Comparison of ENCODE assay signal across 9 mouse cellular contexts in genomic region chr2:91068162-91068871, GRCm38 (mm10). TPM values are rescaled to one million over a fixed set of nuclear protein-coding genes. Genes with fewer than 3 reads are reported as not detected.
A peak's percentile ranks its signal among the peaks of the same experiment; 100 is the strongest.
DNase-seq lines count a peak whose midpoint lies in the region; ATAC-seq and TF ChIP-seq lines count a peak whose summit lies in the region.
"Had no signal": no experiment of that assay in that cellular context is flagged by ENCODE, and none has a peak within 500 bp of the region (broad histone marks: within the 10 kb centered on the region; RNA-seq: fewer than 3 reads in every experiment).

No protein-coding gene starts in this region.

- no peak for ATAC-seq in hindbrain, embryonic 11.5 days (ENCODE audit: low FRiP score)
- ATAC-seq in embryonic facial prominence, embryonic 12.5 days (ENCODE audit: insufficient number of reproducible peaks, insufficient read depth, low FRiP score, low TSS enrichment): no peak
- no peak for ATAC-seq in hindbrain, postnatal 0 days
- ATAC-seq in midbrain, embryonic 13.5 days: no peak

- WGBS in hindbrain, embryonic 10.5 days: 55% methylated on average over 13 of the region's 13 CpGs
- WGBS in hindbrain, embryonic 11.5 days: 60% methylated on average over 13 of the region's 13 CpGs
- 55% methylated on average over 13 of the region's 13 CpGs for WGBS in embryonic facial prominence, embryonic 12.5 days
- 55% methylated on average over 13 of the region's 13 CpGs for WGBS in hindbrain, postnatal 0 days
- 61% methylated on average over 13 of the region's 13 CpGs for WGBS in midbrain, embryonic 13.5 days

- H3K9me3 ChIP-seq in hindbrain, embryonic 10.5 days: no peaks in the 10 kb centered on the region
- no peaks in the 10 kb centered on the region for H3K9me3 ChIP-seq in hindbrain, embryonic 11.5 days (ENCODE audit: control insufficient read depth, low read length)
- no peaks in the 10 kb centered on the region for H3K9me3 ChIP-seq in embryonic facial prominence, embryonic 12.5 days
- no peaks in the 10 kb centered on the region for H3K9me3 ChIP-seq in hindbrain, postnatal 0 days (ENCODE audit: low read length)
- H3K9me3 ChIP-seq in midbrain, embryonic 13.5 days: no peaks in the 10 kb centered on the region

- no peak for DNase-seq in hindbrain, embryonic 10.5 days (ENCODE audit: low spot score)
- DNase-seq in hindbrain, embryonic 11.5 days (ENCODE audit: low spot score): no peak
- no peak for DNase-seq in hindbrain, postnatal 0 days (ENCODE audit: low spot score)
- DNase-seq in gastrocnemius, adult 18-20 months (ENCODE audit: low spot score): no peak
- no peak for DNase-seq in ovary, adult 18-20 months (ENCODE audit: low spot score)
- no peak for DNase-seq in left cerebral cortex, postnatal 14 days (ENCODE audit: low spot score in 2 of 2)

- no peak overlapping the region; the same call in 1 of the 2 replicates for H3K4me2 ChIP-seq in hindbrain, embryonic 11.5 days (replicated peaks; ENCODE audit: low read depth, low read length)
- H3K4me2 ChIP-seq in embryonic facial prominence, embryonic 12.5 days (replicated peaks): peak overlapping the region; percentile 94
- peak overlapping the region; percentile 67 for H3K4me2 ChIP-seq in hindbrain, postnatal 0 days (ENCODE audit: low read depth, low read length)
- peak overlapping the region; percentile 76 for H3K4me2 ChIP-seq in midbrain, embryonic 13.5 days (replicated peaks)

- H3K27me3 ChIP-seq in hindbrain, embryonic 10.5 days (ENCODE audit: insufficient read depth, poor library complexity, severe bottlenecking): no peaks in the 10 kb centered on the region
- no peaks in the 10 kb centered on the region for H3K27me3 ChIP-seq in hindbrain, embryonic 11.5 days (ENCODE audit: control insufficient read depth, insufficient read depth, low read length)
- H3K27me3 ChIP-seq in embryonic facial prominence, embryonic 12.5 days: no peaks in the 10 kb centered on the region
- no peaks in the 10 kb centered on the region for H3K27me3 ChIP-seq in hindbrain, postnatal 0 days (ENCODE audit: insufficient read depth, low read length)
- no peaks in the 10 kb centered on the region for H3K27me3 ChIP-seq in midbrain, embryonic 13.5 days

- peak overlapping the region; percentile 5; the same call in 1 of the 2 replicates for H3K27ac ChIP-seq in hindbrain, embryonic 10.5 days
- no peak overlapping the region for H3K27ac ChIP-seq in hindbrain, embryonic 11.5 days (ENCODE audit: low read depth, low read length)
- no peak overlapping the region for H3K27ac ChIP-seq in embryonic facial prominence, embryonic 12.5 days
- H3K27ac ChIP-seq in hindbrain, postnatal 0 days: no peak overlapping the region
- H3K27ac ChIP-seq in midbrain, embryonic 13.5 days: no peak overlapping the region

- H3K9ac ChIP-seq in hindbrain, embryonic 11.5 days (ENCODE audit: low read depth, low read length): no peak overlapping the region
- H3K9ac ChIP-seq in embryonic facial prominence, embryonic 12.5 days: peak overlapping the region; percentile 66
- H3K9ac ChIP-seq in hindbrain, postnatal 0 days (replicated peaks; ENCODE audit: low read length): peak overlapping the region; percentile 72
- H3K9ac ChIP-seq in midbrain, embryonic 13.5 days (replicated peaks): peak overlapping the region; percentile 84

- intact Hi-C loops in left cerebral cortex, postnatal 14 days (cut with DNase I): no loop called here

- peaks cover 45% of the 10 kb centered on the region for H3K4me1 ChIP-seq in hindbrain, embryonic 10.5 days (replicated peaks)
- peaks cover 2% of the 10 kb centered on the region; the same call in 1 of the 2 replicates for H3K4me1 ChIP-seq in hindbrain, embryonic 11.5 days (replicated peaks; ENCODE audit: control insufficient read depth, insufficient read depth, low read length)
- H3K4me1 ChIP-seq in embryonic facial prominence, embryonic 12.5 days: peaks cover 15% of the 10 kb centered on the region
- peaks cover 20% of the 10 kb centered on the region for H3K4me1 ChIP-seq in hindbrain, postnatal 0 days (ENCODE audit: insufficient read depth, low read length)
- peaks cover 28% of the 10 kb centered on the region for H3K4me1 ChIP-seq in midbrain, embryonic 13.5 days (replicated peaks)

- H3K4me3 ChIP-seq in hindbrain, embryonic 10.5 days: peak overlapping the region; percentile 77; the same call in 1 of the 2 replicates
- H3K4me3 ChIP-seq in hindbrain, embryonic 11.5 days (ENCODE audit: low read depth, low read length): no peak overlapping the region
- H3K4me3 ChIP-seq in embryonic facial prominence, embryonic 12.5 days: peak overlapping the region; percentile 62; the same call in 1 of the 2 replicates
- H3K4me3 ChIP-seq in hindbrain, postnatal 0 days (ENCODE audit: low read length): peak overlapping the region; percentile 70
- peak overlapping the region; percentile 71 for H3K4me3 ChIP-seq in midbrain, embryonic 13.5 days (replicated peaks)

- TF ChIP-seq CTCF in hindbrain, postnatal 0 days (IDR thresholded peaks at IDR 0.05; ENCODE audit: low read depth): no peak

- H3K36me3 ChIP-seq in hindbrain, embryonic 10.5 days: peaks cover 39% of the 10 kb centered on the region
- peaks cover 6% of the 10 kb centered on the region; the same call in 1 of the 2 replicates for H3K36me3 ChIP-seq in hindbrain, embryonic 11.5 days (ENCODE audit: control insufficient read depth, insufficient read depth, low read length)
- H3K36me3 ChIP-seq in embryonic facial prominence, embryonic 12.5 days: peaks cover 34% of the 10 kb centered on the region
- H3K36me3 ChIP-seq in hindbrain, postnatal 0 days (ENCODE audit: insufficient read depth, low read length): peaks cover 10% of the 10 kb centered on the region
- peaks cover 45% of the 10 kb centered on the region for H3K36me3 ChIP-seq in midbrain, embryonic 13.5 days

RNA-seq across cellular contexts. Expression of gene Slc39a13, which starts 1.9 kb away (rescaled TPM):
- 21.3 and 25.8 TPM in 2 replicates for polyA plus RNA-seq in hindbrain, embryonic 10.5 days (2016; fragmentation: Nextera tagmentation; extraction: Ambion mirVana)
- 16.4 and 17.9 TPM in 2 replicates for polyA plus RNA-seq in hindbrain, embryonic 11.5 days (2014; fragmentation: Nextera tagmentation; extraction: Ambion mirVana)
- polyA plus RNA-seq in embryonic facial prominence, embryonic 12.5 days (2016; fragmentation: Nextera tagmentation; extraction: Ambion mirVana): 41.9 and 44.9 TPM in 2 replicates
- total RNA-seq in hindbrain, postnatal 0 days (2014; rRNA removed): 37.1 and 42.7 TPM in 2 replicates
- 22.6 and 24.4 TPM in 2 replicates for polyA plus RNA-seq in hindbrain, postnatal 0 days (2015; fragmentation: Nextera tagmentation; extraction: Ambion mirVana)
- polyA plus RNA-seq in midbrain, embryonic 13.5 days (2015; fragmentation: Nextera tagmentation; extraction: Ambion mirVana): 25.0 and 29.4 TPM in 2 replicates
- total RNA-seq in gastrocnemius, adult 18-20 months (2021): 10 to 100 TPM; 16.9 to 19.9 TPM
- total RNA-seq in left cerebral cortex, postnatal 14 days (2021): 10 to 100 TPM; 26.2 to 32.9 TPM

RNA-seq across cellular contexts. Expression of gene Spi1, which starts 13.9 kb away (rescaled TPM):
- 4.3 TPM in 2 replicates for polyA plus RNA-seq in hindbrain, embryonic 10.5 days (2016; fragmentation: Nextera tagmentation; extraction: Ambion mirVana)
- polyA plus RNA-seq in hindbrain, embryonic 11.5 days (2014; fragmentation: Nextera tagmentation; extraction: Ambion mirVana): 2.6 and 3.0 TPM in 2 replicates
- 4.0 and 4.9 TPM in 2 replicates for polyA plus RNA-seq in embryonic facial prominence, embryonic 12.5 days (2016; fragmentation: Nextera tagmentation; extraction: Ambion mirVana)
- 3.0 and 8.5 TPM in 2 replicates for total RNA-seq in hindbrain, postnatal 0 days (2014; rRNA removed)
- 4.5 and 4.9 TPM in 2 replicates for polyA plus RNA-seq in hindbrain, postnatal 0 days (2015; fragmentation: Nextera tagmentation; extraction: Ambion mirVana)
- 1.8 and 3.0 TPM in 2 replicates for polyA plus RNA-seq in midbrain, embryonic 13.5 days (2015; fragmentation: Nextera tagmentation; extraction: Ambion mirVana)
- 1 to 10 TPM in 1 of 2 experiments, under 1 TPM in 1; 0.43 to 1.1 TPM for total RNA-seq in gastrocnemius, adult 18-20 months (2021)
- total RNA-seq in left cerebral cortex, postnatal 14 days (2021): 1 to 10 TPM; 4.3 to 4.7 TPM

RNA-seq across cellular contexts. Expression of gene Psmc3, which starts 14.5 kb away (rescaled TPM):
- polyA plus RNA-seq in hindbrain, embryonic 10.5 days (2016; fragmentation: Nextera tagmentation; extraction: Ambion mirVana): 341 and 347 TPM in 2 replicates
- 376 and 394 TPM in 2 replicates for polyA plus RNA-seq in hindbrain, embryonic 11.5 days (2014; fragmentation: Nextera tagmentation; extraction: Ambion mirVana)
- polyA plus RNA-seq in embryonic facial prominence, embryonic 12.5 days (2016; fragmentation: Nextera tagmentation; extraction: Ambion mirVana): 307 and 326 TPM in 2 replicates
- 154 and 160 TPM in 2 replicates for total RNA-seq in hindbrain, postnatal 0 days (2014; rRNA removed)
- polyA plus RNA-seq in hindbrain, postnatal 0 days (2015; fragmentation: Nextera tagmentation; extraction: Ambion mirVana): 249 and 261 TPM in 2 replicates
- polyA plus RNA-seq in midbrain, embryonic 13.5 days (2015; fragmentation: Nextera tagmentation; extraction: Ambion mirVana): 251 and 254 TPM in 2 replicates
- total RNA-seq in gastrocnemius, adult 18-20 months (2021): 100 to 1,000 TPM; 249 to 273 TPM
- 100 to 1,000 TPM; 203 to 208 TPM for total RNA-seq in left cerebral cortex, postnatal 14 days (2021)

RNA-seq across cellular contexts. Expression of gene Rapsn, which starts 32.9 kb away (rescaled TPM):
- polyA plus RNA-seq in hindbrain, embryonic 10.5 days (2016; fragmentation: Nextera tagmentation; extraction: Ambion mirVana): 0.41 and 1.7 TPM in 2 replicates
- polyA plus RNA-seq in hindbrain, embryonic 11.5 days (2014; fragmentation: Nextera tagmentation; extraction: Ambion mirVana): 0.60 and 1.4 TPM in 2 replicates
- 6.6 and 8.3 TPM in 2 replicates for polyA plus RNA-seq in embryonic facial prominence, embryonic 12.5 days (2016; fragmentation: Nextera tagmentation; extraction: Ambion mirVana)
- total RNA-seq in hindbrain, postnatal 0 days (2014; rRNA removed): 0.22 TPM in 1 of 2 replicates, not detected in the other
- polyA plus RNA-seq in hindbrain, postnatal 0 days (2015; fragmentation: Nextera tagmentation; extraction: Ambion mirVana): 0.88 and 1.1 TPM in 2 replicates
- polyA plus RNA-seq in midbrain, embryonic 13.5 days (2015; fragmentation: Nextera tagmentation; extraction: Ambion mirVana): 0.48 and 0.54 TPM in 2 replicates
- total RNA-seq in gastrocnemius, adult 18-20 months (2021): 10 to 100 TPM; 27.4 to 28.9 TPM
- total RNA-seq in left cerebral cortex, postnatal 14 days (2021): under 1 TPM; 0.24 to 0.36 TPM
- total RNA-seq: MEL had no signal

RNA-seq across cellular contexts. Expression of gene Mybpc3, which starts 49.6 kb away (rescaled TPM):
- polyA plus RNA-seq in hindbrain, embryonic 10.5 days (2016; fragmentation: Nextera tagmentation; extraction: Ambion mirVana): 0.32 TPM in 1 of 2 replicates, not detected in the other
- polyA plus RNA-seq in hindbrain, embryonic 11.5 days (2014; fragmentation: Nextera tagmentation; extraction: Ambion mirVana): not detected in 2 replicates
- polyA plus RNA-seq in embryonic facial prominence, embryonic 12.5 days (2016; fragmentation: Nextera tagmentation; extraction: Ambion mirVana): 0.09 and 0.31 TPM in 2 replicates
- 0.25 and 0.37 TPM in 2 replicates for total RNA-seq in hindbrain, postnatal 0 days (2014; rRNA removed)
- 0.13 and 0.23 TPM in 2 replicates for polyA plus RNA-seq in hindbrain, postnatal 0 days (2015; fragmentation: Nextera tagmentation; extraction: Ambion mirVana)
- not detected in 2 replicates for polyA plus RNA-seq in midbrain, embryonic 13.5 days (2015; fragmentation: Nextera tagmentation; extraction: Ambion mirVana)
- not detected for total RNA-seq in gastrocnemius, adult 18-20 months (2021)
- 1 to 10 TPM in 1 of 2 experiments, under 1 TPM in 1; 0.91 to 1.8 TPM for total RNA-seq in left cerebral cortex, postnatal 14 days (2021)
